Mouse (Mus musculus): ENCODE data around the gene Xk.
"Not testable (repeated sequence)": the region's sequence is repeated elsewhere in the genome, so short reads cannot be mapped to it uniquely, and the experiment has no call there.

Xk gene

GRCm38 (mm10) chrX:9272460-9273361 lies at the start of gene Xk:
Xk (plus strand) TSS chrX:9272756.
- in situ Hi-C loops (cut with MboI, MseI): no loop called here

GRCm38 (mm10) chrX:9227105-9227504 lies 45.5 kb upstream of the Xk start:
- in situ Hi-C loops (cut with MboI, MseI): no loop called here

GRCm38 (mm10) chrX:9240737-9241591 lies 31.6 kb upstream of the Xk start:
- in situ Hi-C loops (cut with MboI, MseI): no loop called here

GRCm38 (mm10) chrX:9243381-9243864 lies 29.1 kb upstream of the Xk start:
- in situ Hi-C loops (cut with MboI, MseI): no loop called here

DNA sequence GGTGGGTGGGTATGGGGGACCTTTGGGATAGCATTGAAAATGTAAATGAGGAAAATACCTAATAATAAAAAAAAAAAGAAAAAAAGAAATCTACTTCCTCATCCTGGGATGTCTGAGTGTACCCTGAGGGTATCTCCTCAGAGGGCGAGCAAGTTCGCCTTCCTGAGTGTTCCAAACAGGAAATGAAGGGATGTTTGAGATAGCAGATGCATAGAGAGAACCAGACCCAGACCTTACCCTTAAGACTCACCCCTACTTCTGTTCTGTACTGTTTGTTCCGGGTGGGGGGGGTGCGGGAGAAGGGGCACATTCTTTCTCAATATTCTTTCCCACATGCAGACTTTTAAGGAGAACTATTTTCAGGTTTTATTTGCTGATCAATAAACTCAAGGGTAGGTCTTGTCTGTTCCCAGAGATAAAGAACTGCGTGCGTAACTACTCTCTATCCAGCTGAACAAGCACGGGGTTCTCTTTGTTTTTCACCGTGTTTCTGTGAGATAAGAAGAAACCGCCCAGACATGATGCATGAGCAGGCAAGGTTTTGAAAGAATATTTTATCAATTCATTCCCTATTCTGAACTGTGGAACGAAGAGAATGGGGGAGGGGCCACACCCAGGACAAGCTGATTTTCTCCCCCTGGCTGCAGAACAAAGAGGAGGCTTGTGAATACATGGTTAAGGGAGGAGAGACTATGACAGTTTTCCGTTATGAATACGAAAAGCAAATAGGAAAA lies 27.8 kb upstream of the Xk start:
- in situ Hi-C loops (cut with MboI, MseI): no loop called here

DNA sequence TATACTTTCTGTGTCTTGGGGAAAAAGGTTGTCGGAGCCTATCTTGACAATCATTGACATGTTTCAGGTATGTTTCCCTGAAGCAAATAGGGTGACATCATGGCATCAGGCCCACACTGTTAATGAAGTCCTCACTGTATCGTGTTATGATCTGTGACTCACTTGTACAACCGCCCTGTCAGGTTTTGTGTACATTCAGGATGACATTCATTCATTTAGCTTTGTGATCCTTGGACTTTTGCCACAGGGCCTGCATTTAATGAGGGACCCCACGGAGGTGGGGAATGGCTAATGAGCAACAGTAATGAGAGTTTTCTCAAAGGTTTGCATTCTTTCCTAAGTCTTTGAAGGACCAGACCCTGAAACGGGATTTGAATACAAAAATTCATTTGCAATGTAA lies 23.6 kb upstream of the Xk start:
- in situ Hi-C loops (cut with MboI, MseI): no loop called here

GRCm38 (mm10) chrX:9253990-9254389 lies 18.6 kb upstream of the Xk start:
- in situ Hi-C loops (cut with MboI, MseI): no loop called here

- in situ Hi-C loops (cut with MboI, MseI): no loop called here
Measured at GRCm38 (mm10) chrX:9254901-9255300, 17.7 kb upstream of the Xk start.

DNA sequence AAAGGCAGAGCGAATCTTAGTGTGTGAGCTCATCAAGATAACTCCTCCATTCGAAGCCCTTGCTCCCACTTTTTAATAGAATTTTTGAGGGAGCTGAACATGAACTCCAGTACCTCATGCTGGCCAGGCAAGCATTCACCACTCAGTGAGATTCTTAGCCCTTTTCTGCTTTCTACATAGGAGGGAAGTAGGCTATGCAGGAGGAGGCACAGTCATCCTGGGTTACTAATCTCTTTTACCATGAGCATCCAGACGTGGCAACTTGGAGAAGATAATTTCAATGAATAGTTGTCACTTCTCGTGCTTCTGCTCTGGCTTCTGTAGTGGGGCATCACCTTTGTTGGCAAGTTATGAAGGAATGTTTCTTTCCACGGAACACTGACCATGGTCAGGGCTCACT lies 15.8 kb upstream of the Xk start, which contains the start of gene Gm14862:
TSS of gene Gm14862 (minus strand) at position 134 of the 400 bp plus-strand sequence.
- in situ Hi-C loops (cut with MboI, MseI): no loop called here

- in situ Hi-C loops (cut with MboI, MseI): no loop called here
Measured at GRCm38 (mm10) chrX:9257831-9258230, 14.7 kb upstream of the Xk start.

DNA sequence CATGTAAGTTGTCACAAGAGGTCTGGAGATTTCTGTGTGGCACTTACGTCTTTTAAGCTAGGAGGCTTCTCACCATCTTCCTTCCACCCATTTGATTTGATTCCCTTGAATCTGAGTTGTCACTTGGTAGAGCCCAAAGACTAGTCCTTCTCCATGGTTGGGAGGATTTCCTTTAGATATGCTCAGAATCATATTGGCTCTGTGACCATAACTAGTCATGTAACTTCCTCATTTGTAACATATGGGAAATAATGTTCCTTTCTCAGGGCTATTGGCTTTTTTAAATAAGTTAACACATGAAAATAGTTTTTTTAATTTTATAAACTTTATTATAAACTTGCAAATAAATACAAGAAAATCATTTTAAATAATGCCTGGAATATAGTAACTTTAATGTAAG lies 13.3 kb upstream of the Xk start:
- in situ Hi-C loops (cut with MboI, MseI): no loop called here

- in situ Hi-C loops (cut with MboI, MseI): no loop called here
Measured at GRCm38 (mm10) chrX:9271112-9271511, 1.4 kb upstream of the Xk start.

- in situ Hi-C loops (cut with MboI, MseI): no loop called here
Measured at GRCm38 (mm10) chrX:9271947-9272459, 553 bp upstream of the Xk start.

GRCm38 (mm10) chrX:9273377-9274002 lies 934 bp downstream of the Xk start:
- in situ Hi-C loops (cut with MboI, MseI): no loop called here

- in situ Hi-C loops (cut with MboI, MseI): no loop called here
Measured at GRCm38 (mm10) chrX:9274321-9274720, 1.8 kb downstream of the Xk start.

- in situ Hi-C loops (cut with MboI, MseI): not testable (repeated sequence)
Measured at GRCm38 (mm10) chrX:9283464-9283863, 10.9 kb downstream of the Xk start, which contains the start of gene H2al1m. H2al1m (plus strand) TSS chrX:9283764.

DNA sequence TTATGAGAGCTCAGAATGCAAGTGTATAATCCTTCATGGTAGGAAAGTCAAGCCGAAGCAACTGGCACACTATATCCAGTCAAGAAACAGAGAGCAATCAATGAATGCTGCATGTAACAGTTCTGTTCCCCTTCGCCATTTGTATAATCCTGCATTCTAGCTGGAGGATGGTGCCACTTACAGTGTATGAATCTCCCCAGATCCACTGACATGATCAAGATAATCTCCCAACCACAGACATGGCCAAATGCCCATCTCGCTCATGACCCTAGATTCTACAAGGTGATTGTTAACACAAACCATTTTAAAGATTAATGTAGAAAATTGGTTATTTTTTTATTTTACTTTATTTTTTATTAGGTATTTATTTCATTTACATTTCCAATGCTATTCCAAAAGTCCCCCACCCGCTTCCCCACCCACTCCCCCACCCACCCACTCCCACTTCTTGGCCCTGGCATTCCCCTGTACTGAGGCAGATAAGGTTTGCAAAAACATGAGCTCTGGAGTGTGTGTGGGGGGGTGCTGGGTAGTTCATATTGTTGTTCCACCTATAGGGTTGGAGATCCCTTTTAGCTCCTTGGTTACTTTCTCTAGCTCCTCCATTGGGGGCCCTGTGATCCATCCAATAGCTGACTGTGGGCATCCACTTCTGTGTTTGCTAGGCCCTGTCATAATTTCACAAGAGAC lies 20.7 kb downstream of the Xk start:
- in situ Hi-C loops (cut with MboI, MseI): loop anchor here (5.0 kb wide), 2 partner anchors 259 to 264 kb away; no protein-coding TSS in a partner anchor

DNA sequence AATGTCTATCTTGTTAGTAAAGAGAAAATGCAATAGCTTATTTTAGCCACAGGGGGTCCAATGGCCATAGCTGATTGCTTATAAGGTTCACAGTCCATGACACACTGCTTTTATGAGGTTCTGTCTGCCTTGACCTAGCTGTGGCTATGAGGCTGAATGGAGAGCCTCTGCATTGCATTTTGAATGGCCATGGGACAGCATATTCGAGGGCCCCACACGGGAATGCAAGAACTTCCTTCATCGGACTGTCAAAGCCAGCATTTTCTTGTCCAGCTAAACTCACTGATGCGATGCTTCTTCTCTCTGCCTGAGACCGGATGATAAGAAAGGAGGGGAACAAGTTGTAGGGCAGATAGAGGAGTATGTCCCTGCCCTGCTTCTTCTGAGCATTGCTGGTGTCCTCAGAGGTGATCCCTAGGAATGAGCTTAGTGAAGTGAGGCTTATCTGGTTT lies 25.9 kb downstream of the Xk start:
- in situ Hi-C loops (cut with MboI, MseI): no loop called here

- in situ Hi-C loops (cut with MboI, MseI): no loop called here
Measured at GRCm38 (mm10) chrX:9302791-9303190, 30.2 kb downstream of the Xk start.

DNA sequence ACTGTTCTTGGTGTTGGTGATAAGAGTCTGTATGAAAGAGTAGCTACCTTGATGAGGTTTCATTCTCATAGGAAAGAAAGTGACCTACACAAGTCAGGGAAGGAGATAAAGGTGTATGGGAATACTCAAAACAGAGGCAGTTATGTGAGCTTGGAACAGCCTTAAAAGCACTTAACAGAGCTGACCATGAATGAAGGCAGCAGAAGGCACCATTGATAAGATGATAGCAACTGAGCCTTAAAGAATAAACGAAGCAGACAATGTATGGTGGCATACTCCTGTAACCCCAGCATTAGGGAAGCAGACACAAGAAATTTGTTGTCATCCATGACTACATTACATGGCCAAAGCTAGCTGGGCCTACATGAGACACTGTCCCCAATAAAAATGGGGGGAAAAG lies 30.9 kb downstream of the Xk start:
- in situ Hi-C loops (cut with MboI, MseI): no loop called here
